Mouse (Mus musculus): ENCODE measurements around the gene Sucnr1. TPM values are rescaled to one million over a fixed set of nuclear protein-coding genes. Genes with fewer than 3 reads are reported as not detected.

Sucnr1 gene
- total RNA-seq, 2 experiments from 2014 or later: not detected

- intact Hi-C loops (cut with DNase I): no loop called here
- DNase-seq (ENCODE audit: extremely low spot score in 1 of 2, low spot score in 2 of 2): no peak
These were observed 26.1 kb downstream of the Sucnr1 start for GRCm38 (mm10) chr3:60107736-60108135.

GRCm38 (mm10) chr3:60108815-60109214, 27.1 kb downstream of the Sucnr1 start:
- intact Hi-C loops (cut with DNase I): no loop called here
- no peak for DNase-seq (ENCODE audit: extremely low spot score in 1 of 2, low spot score in 2 of 2)

- intact Hi-C loops (cut with DNase I): loop anchor here (5.0 to 10.0 kb wide), 4 partner anchors 239 to 1036 kb away; no protein-coding TSS in a partner anchor
- DNase-seq (ENCODE audit: extremely low spot score in 1 of 2, low spot score in 2 of 2): no peak
These were observed 29.6 kb downstream of the Sucnr1 start for GRCm38 (mm10) chr3:60111135-60111710.

- DNase-seq (ENCODE audit: extremely low spot score in 1 of 2, low spot score in 2 of 2): peak in 1 of 2 experiments; percentile 47
- intact Hi-C loops (cut with DNase I): loop anchor here (5.0 to 10.0 kb wide), 4 partner anchors 240 to 1037 kb away; no protein-coding TSS in a partner anchor
These were observed 30.4 kb downstream of the Sucnr1 start for GRCm38 (mm10) chr3:60111889-60112646.

- intact Hi-C loops (cut with DNase I): loop anchor here (5.0 to 10.0 kb wide), 4 partner anchors 242 to 1040 kb away; no protein-coding TSS in a partner anchor
- DNase-seq (ENCODE audit: extremely low spot score in 1 of 2, low spot score in 2 of 2): no peak
These were observed 32.9 kb downstream of the Sucnr1 start for GRCm38 (mm10) chr3:60114571-60114970.

- DNase-seq (ENCODE audit: extremely low spot score in 1 of 2, low spot score in 2 of 2): no peak
These were observed 39.8 kb downstream of the Sucnr1 start for GRCm38 (mm10) chr3:60121449-60121848.

GRCm38 (mm10) chr3:60123859-60124794, 42.5 kb downstream of the Sucnr1 start:
- intact Hi-C loops (cut with DNase I): no loop called here
- no peak for DNase-seq (ENCODE audit: extremely low spot score in 1 of 2, low spot score in 2 of 2)

More at GRCm38 (mm10) chr3:60121449-60121848, 39.8 kb downstream of the Sucnr1 start:
- intact Hi-C loops (cut with DNase I): no loop called here

GRCm38 (mm10) chr3:60126564-60126963, 44.9 kb downstream of the Sucnr1 start:
- intact Hi-C loops (cut with DNase I): no loop called here
- DNase-seq (ENCODE audit: extremely low spot score in 1 of 2, low spot score in 2 of 2): no peak

GRCm38 (mm10) chr3:60128282-60128681, 46.6 kb downstream of the Sucnr1 start:
- intact Hi-C loops (cut with DNase I): no loop called here
- DNase-seq (ENCODE audit: extremely low spot score in 1 of 2, low spot score in 2 of 2): no peak

- intact Hi-C loops (cut with DNase I): no loop called here
- DNase-seq (ENCODE audit: extremely low spot score in 1 of 2, low spot score in 2 of 2): no peak
These were observed 54.1 kb downstream of the Sucnr1 start for GRCm38 (mm10) chr3:60135801-60136200.

Other genes starting within 250 kb of the Sucnr1 start
- not detected for gene Gm8298, start 220.8 kb upstream of the Sucnr1 start, total RNA-seq (2021)
- gene C130079G13Rik, start 156.7 kb upstream of the Sucnr1 start, total RNA-seq (2021): not detected
- not detected for gene Aadacl2, start 75.1 kb upstream of the Sucnr1 start, total RNA-seq (2021)
- not detected for gene Aadac, start 56.2 kb upstream of the Sucnr1 start, total RNA-seq (2021)